Mouse (Mus musculus) spleen, adult 2 months (tissue): ENCODE measurements around the gene Dusp8.

ENCODE experiments used
- CTCF ChIP-seq: fragments of 200-500 bp; IDR thresholded peaks from 2 replicates; pipeline ENCODE4 v1.5.1; 2011; ENCODE audit warnings: mild to moderate bottlenecking, inconsistent platforms; ENCODE audit not compliant: insufficient read depth, insufficient read length, insufficient replicate concordance; ENCODE audit errors: extremely low read depth
- POLR2A ChIP-seq: fragments of 200-500 bp; IDR thresholded peaks from 2 replicates; pipeline ENCODE4 v1.6.1; 2011; ENCODE audit warnings: low read depth, low read length, inconsistent platforms

GRCm38 (mm10) chr7:142060185-142060930, 35.3 kb downstream of the Dusp8 start:
- TF ChIP-seq POLR2A (no peak), CTCF (no peak)
